In genomic region chr14:31062277-31062676, GRCm38 (mm10) we compare ENCODE assay signal across 12 mouse cellular contexts. TPM values are rescaled to one million over a fixed set of nuclear protein-coding genes. Genes with fewer than 3 reads are reported as not detected.
A peak's percentile ranks its signal among the peaks of the same experiment; 100 is the strongest.
DNase-seq lines count a peak whose midpoint lies in the region; ATAC-seq and TF ChIP-seq lines count a peak whose summit lies in the region.
"Had no signal": no experiment of that assay in that cellular context is flagged by ENCODE, and none has a peak within 500 bp of the region (broad histone marks: within the 10 kb centered on the region; RNA-seq: fewer than 3 reads in every experiment).

No protein-coding gene starts in this region.

- ATAC-seq in G1E (ENCODE audit: extremely low read depth, insufficient number of reproducible peaks, low FRiP score, poor library complexity, severe bottlenecking), result no peak
- ATAC-seq in liver, embryonic 14.5 days (ENCODE audit: insufficient read depth), result no peak

- 0 out of 2 replicates have a peak, but pooled peaks have one; percentile 12 for TF ChIP-seq CTCF in G1E (IDR thresholded peaks at IDR 0.05; ENCODE audit: low read depth, low read length)
- peak; percentile 71 for TF ChIP-seq CTCF in liver, embryonic 14.5 days (IDR thresholded peaks at IDR 0.05; ENCODE audit: low read depth)

- H3K27me3 ChIP-seq in G1E (ENCODE audit: insufficient read depth, low read length), result no peaks in the 10 kb centered on the region
- H3K27me3 ChIP-seq in liver, embryonic 14.5 days (ENCODE audit: control insufficient read depth, insufficient read depth, low read length), result no peaks in the 10 kb centered on the region
- H3K27me3 ChIP-seq: forebrain, embryonic 12.5 days; hindbrain, embryonic 13.5 days had no signal

- H3K9ac ChIP-seq in liver, embryonic 14.5 days (replicated peaks), result no peak overlapping the region
- H3K9ac ChIP-seq: forebrain, embryonic 12.5 days; hindbrain, embryonic 13.5 days had no signal

- intact Hi-C loops in heart, postnatal 10 days (cut with DNase I), result no loop called here
- intact Hi-C loops in heart, postnatal 36 days (cut with DNase I), result no loop called here

- no peak for TF ChIP-seq EP300 in liver, embryonic 14.5 days (IDR thresholded peaks at IDR 0.05; ENCODE audit: low read depth)

- peaks cover 17% of the 10 kb centered on the region for H3K4me1 ChIP-seq in G1E (ENCODE audit: insufficient read depth, low read depth, low read length)
- H3K4me1 ChIP-seq in liver, embryonic 14.5 days (replicated peaks; ENCODE audit: control insufficient read depth in 2 of 2, insufficient read depth in 2 of 2, low read length in 1 of 2), result no peaks in the 10 kb centered on the region
- H3K4me1 ChIP-seq: forebrain, embryonic 12.5 days; hindbrain, embryonic 13.5 days had no signal

- no peak overlapping the region for H3K4me3 ChIP-seq in G1E (ENCODE audit: low read depth, low read length)
- no peak overlapping the region for H3K4me3 ChIP-seq in liver, embryonic 14.5 days (ENCODE audit: insufficient read depth in 1 of 2, low read depth in 2 of 2, low read length in 2 of 2)
- H3K4me3 ChIP-seq: forebrain, embryonic 12.5 days; hindbrain, embryonic 13.5 days had no signal

- no peak overlapping the region for H3K4me2 ChIP-seq in liver, embryonic 14.5 days (ENCODE audit: low read depth)
- H3K4me2 ChIP-seq: forebrain, embryonic 12.5 days; hindbrain, embryonic 13.5 days had no signal

- peaks cover 79% of the 10 kb centered on the region for H3K36me3 ChIP-seq in G1E (replicated peaks)
- peaks cover 67% of the 10 kb centered on the region for H3K36me3 ChIP-seq in liver, embryonic 14.5 days (replicated peaks; ENCODE audit: control insufficient read depth, insufficient read depth, low read depth)

- no peak overlapping the region for H3K27ac ChIP-seq in liver, embryonic 14.5 days
- H3K27ac ChIP-seq: forebrain, embryonic 12.5 days; hindbrain, embryonic 13.5 days had no signal

- peak; percentile 7 to 19 for DNase-seq in heart, postnatal 10 days
- no peak for DNase-seq in heart, postnatal 36 days
- DNase-seq in A20 (ENCODE audit: low read depth, low spot score) (peak; percentile 42), G1E (ENCODE audit: low spot score) (peak; percentile 5)
- DNase-seq in liver, embryonic 14.5 days (ENCODE audit: low read depth in 3 of 3, low spot score in 3 of 3), result no peak
- no peak for DNase-seq in urinary bladder, postnatal 10 days (ENCODE audit: low spot score)
- DNase-seq in layer of hippocampus, postnatal 10 days (ENCODE audit: low spot score in 2 of 2), result no peak
- no peak for DNase-seq in layer of hippocampus, adult 8-10 months (ENCODE audit: low spot score in 2 of 2)
- DNase-seq: left cerebral cortex, postnatal 4 days; spleen, adult 18-20 months had no signal

- WGBS in liver, embryonic 14.5 days (ENCODE audit: insufficient replicate concordance), result 30% methylated on average over 1 of the region's 1 CpGs

- no peaks in the 10 kb centered on the region for H3K9me3 ChIP-seq in G1E (replicated peaks)
- no peaks in the 10 kb centered on the region for H3K9me3 ChIP-seq in liver, embryonic 14.5 days (ENCODE audit: control insufficient read depth, low read length)
- H3K9me3 ChIP-seq: forebrain, embryonic 12.5 days; hindbrain, embryonic 13.5 days had no signal

RNA-seq across cellular contexts. Expression of gene Gnl3, which starts 43.3 kb away (rescaled TPM):
- 10 to 100 TPM; 28.2 to 31.4 TPM for total RNA-seq in heart, postnatal 10 days (2021)
- 10 to 100 TPM; 21.6 to 24.2 TPM for total RNA-seq in heart, postnatal 36 days (2021)
- total RNA-seq in G1E (2014; fragmentation: Nextera tagmentation) (376 and 398 TPM in 2 replicates), G1E (2017) (271 and 308 TPM in 2 replicates)
- 21.8 and 37.9 TPM in 2 replicates for polyA plus RNA-seq in G1E (2012)
- polyA plus RNA-seq in liver, embryonic 14.5 days (2012; rRNA removed), result 50.2 and 88.0 TPM in 2 replicates
- 90.8 and 91.8 TPM in 2 replicates for polyA plus RNA-seq in liver, embryonic 14.5 days (2014; fragmentation: Nextera tagmentation; extraction: Ambion mirVana)
- total RNA-seq in layer of hippocampus, postnatal 10 days (2021), result 10 to 100 TPM; 54.4 to 66.8 TPM
- total RNA-seq in layer of hippocampus, adult 8-10 months (2022), result 10 to 100 TPM; 40.3 to 53.7 (median 51.7) TPM

RNA-seq across cellular contexts. Expression of gene Pbrm1, which starts 43.3 kb away (rescaled TPM):
- 10 to 100 TPM; 78.8 to 82.5 TPM for total RNA-seq in heart, postnatal 10 days (2021)
- total RNA-seq in heart, postnatal 36 days (2021), result 10 to 100 TPM; 49.9 to 53.8 TPM
- 144 and 168 TPM in 2 replicates for total RNA-seq in G1E (2014; fragmentation: Nextera tagmentation)
- 51.4 and 61.2 TPM in 2 replicates for total RNA-seq in G1E (2017)
- 11.9 and 15.3 TPM in 2 replicates for polyA plus RNA-seq in G1E (2012)
- 7.2 and 10.3 TPM in 2 replicates for polyA plus RNA-seq in liver, embryonic 14.5 days (2012; rRNA removed)
- polyA plus RNA-seq in liver, embryonic 14.5 days (2014; fragmentation: Nextera tagmentation; extraction: Ambion mirVana), result 35.3 and 36.9 TPM in 2 replicates
- 10 to 100 TPM; 71.0 to 71.2 TPM for total RNA-seq in layer of hippocampus, postnatal 10 days (2021)
- 10 to 100 TPM; 51.8 to 69.0 (median 60.3) TPM for total RNA-seq in layer of hippocampus, adult 8-10 months (2022)

Comparison
In these comparisons a context has a peak if more than half of its experiments do, and no peak if none do; other contexts are left out.
1. DNase-seq: peak in heart, postnatal 10 days (2 of 2), A20 (single experiment) and G1E (single experiment); none in heart, postnatal 36 days (0 of 2), liver, embryonic 14.5 days (0 of 3), urinary bladder, postnatal 10 days (single experiment), layer of hippocampus, postnatal 10 days (0 of 2) and layer of hippocampus, adult 8-10 months (0 of 2).
2. RNA of gene Gnl3, which starts 43.3 kb away (total RNA-seq): 271 to 398 TPM in G1E; 54.4 to 66.8 TPM in layer of hippocampus, postnatal 10 days, 40.3 to 53.7 TPM in layer of hippocampus, adult 8-10 months, 28.2 to 31.4 TPM in heart, postnatal 10 days and 21.6 to 24.2 TPM in heart, postnatal 36 days; every median in the first group is over 4 times any median in the second.